Mouse (Mus musculus) bone marrow macrophage, adult 2 months (primary cell): Measurements from ENCODE around the gene Lamb3. TPM values are rescaled to one million over a fixed set of nuclear protein-coding genes. Genes with fewer than 3 reads are reported as not detected.

Experiments used
- H3K27ac ChIP-seq: 2 replicates; pipeline ENCODE4 v1.5.1; 2012; ENCODE audit warnings: low read depth, low read length; ENCODE audit not compliant: insufficient read depth
- H3K4me1 ChIP-seq: 2 replicates; pipeline ENCODE4 v1.6.1; 2012; ENCODE audit warnings: low read length; ENCODE audit not compliant: control insufficient read depth, insufficient read depth
- H3K4me3 ChIP-seq: 2 replicates; pipeline ENCODE4 v1.5.1; 2012; ENCODE audit warnings: mild to moderate bottlenecking, low read length, moderate library complexity; ENCODE audit not compliant: insufficient read depth
- CTCF ChIP-seq: IDR thresholded peaks from 2 replicates; pipeline ENCODE4 v1.5.1; 2012; ENCODE audit warnings: low read depth, mild to moderate bottlenecking, low read length, moderate library complexity
- POLR2A ChIP-seq: IDR thresholded peaks from 2 replicates; pipeline ENCODE4 v1.6.1; 2012; ENCODE audit warnings: mild to moderate bottlenecking, low read depth, low read length, borderline replicate concordance
- polyA plus RNA-seq: library from polyadenylated mRNA; stranded (reverse); fragments of >200 nt; gene quantifications from 2 replicates; pipeline ENCODE4 v1.2.4, GENCODE M21; 2012; ENCODE audit not compliant: missing spikeins, insufficient read depth, insufficient read length

Lamb3 gene
- polyA plus RNA-seq, 1 experiment: 0.50 TPM

DNA sequence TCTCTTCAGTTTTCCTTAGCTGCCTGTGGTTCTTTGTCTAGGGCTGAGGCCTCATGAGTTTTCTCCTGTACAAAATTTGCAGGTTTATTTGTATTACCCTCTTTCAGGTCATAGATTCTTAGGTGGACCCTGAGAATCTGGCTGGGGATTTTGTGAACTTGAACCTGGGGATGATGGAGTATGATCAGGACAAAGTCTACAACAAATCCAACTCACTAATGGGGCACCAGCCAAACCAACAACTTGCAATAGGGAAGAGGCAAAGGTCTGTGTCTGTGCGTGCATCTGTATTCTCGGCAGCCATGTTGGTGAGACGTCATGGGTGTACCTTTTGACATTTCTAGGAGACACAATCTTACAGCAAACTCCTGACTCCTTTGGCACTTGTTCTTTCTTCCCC, 81.6 kb downstream of the Lamb3 start:
- Histone ChIP-seq H3K4me3 (no peak overlapping the region), H3K4me1 (no peaks in the 10 kb centered on the region), H3K27ac (no peak overlapping the region)
- TF ChIP-seq POLR2A (no peak), CTCF (no peak)

DNA sequence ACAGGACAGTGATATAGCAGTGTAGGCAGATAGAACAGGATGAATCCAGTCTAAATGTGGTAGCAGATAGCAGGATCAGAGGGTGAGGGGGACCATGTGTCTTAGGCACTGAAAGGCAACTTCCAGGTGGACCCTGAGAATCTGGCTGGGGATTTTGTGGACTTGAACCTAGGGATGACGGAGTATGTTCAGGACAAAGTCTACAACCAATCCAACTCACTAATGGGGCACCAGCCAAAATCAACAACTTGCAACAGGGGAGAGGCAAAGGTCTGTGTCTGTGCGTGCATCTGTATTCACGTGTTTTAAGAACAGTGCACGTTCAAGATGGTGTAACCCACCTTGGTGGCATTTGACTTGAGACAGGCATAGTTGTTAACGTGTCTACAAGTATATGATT, 82.4 kb downstream of the Lamb3 start:
- H3K4me3 ChIP-seq: no peak overlapping the region
- H3K27ac ChIP-seq: no peak overlapping the region
- TF ChIP-seq POLR2A (no peak), CTCF (no peak)
- H3K4me1 ChIP-seq: no peaks in the 10 kb centered on the region

DNA sequence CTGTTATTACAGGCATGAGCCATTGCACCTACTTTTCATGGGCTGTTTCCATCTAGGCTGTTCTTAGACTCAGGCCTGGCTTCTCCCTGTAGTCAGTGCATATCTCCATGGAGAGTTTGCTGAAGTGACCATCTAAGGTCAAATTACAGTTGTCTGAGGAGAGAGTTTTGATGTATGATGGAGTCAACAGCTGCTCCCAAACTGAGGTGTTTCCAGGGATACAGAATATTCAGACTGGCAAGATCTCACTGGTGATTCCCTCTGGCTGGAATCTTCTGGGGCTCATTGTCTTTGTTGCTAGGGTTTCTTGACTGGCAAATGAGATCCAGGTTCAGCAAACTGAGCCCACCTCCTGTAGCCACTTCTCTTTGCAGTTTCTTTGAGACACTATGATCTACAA, 83.2 kb downstream of the Lamb3 start:
- Histone ChIP-seq H3K4me1 (no peaks in the 10 kb centered on the region), H3K27ac (no peak overlapping the region), H3K4me3 (no peak overlapping the region)
- TF ChIP-seq CTCF (no peak), POLR2A (no peak)

DNA sequence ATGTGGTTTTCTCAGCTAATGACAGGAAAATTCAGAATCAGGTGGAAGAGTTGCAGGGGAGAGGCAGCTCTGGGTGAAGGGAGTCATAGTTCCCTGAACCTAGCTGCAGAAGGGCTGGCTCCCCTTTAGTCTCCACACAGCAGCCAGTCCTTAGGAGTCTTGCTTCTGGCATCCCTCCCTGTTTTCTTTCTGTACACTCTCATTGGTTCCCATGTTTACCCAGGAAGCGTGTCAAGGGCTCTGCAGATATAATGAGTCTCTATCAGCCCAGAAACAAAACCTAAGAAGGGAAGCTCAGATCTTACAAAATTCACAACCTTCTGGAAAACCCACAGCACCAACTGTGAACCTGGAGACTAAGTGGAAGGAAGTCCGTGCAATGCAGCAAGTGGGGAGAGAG, 85.5 kb downstream of the Lamb3 start:
- Histone ChIP-seq H3K4me1 (no peaks in the 10 kb centered on the region), H3K27ac (no peak overlapping the region)
- TF ChIP-seq CTCF (no peak), POLR2A (no peak)

DNA sequence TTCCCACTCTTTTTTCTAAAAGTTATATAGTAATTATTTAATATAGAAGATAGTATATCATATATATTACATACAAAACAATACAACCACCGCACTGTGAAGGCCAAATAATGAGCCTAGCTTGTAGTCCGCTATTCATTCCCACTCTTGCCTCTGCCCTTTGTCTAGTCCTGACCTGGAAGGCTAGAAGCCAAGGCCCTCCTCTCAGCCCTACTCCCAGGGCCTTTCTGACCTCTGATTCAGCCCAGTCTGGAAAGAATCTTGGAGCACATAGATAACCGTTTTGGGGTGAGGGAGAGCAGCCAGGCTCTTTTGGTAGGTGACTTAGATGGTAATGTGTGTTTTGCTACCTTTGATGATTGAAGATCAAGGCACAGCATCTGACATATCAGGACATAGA, 86.4 kb downstream of the Lamb3 start:
- H3K27ac ChIP-seq: no peak overlapping the region
- no peak overlapping the region for H3K4me3 ChIP-seq
- no peaks in the 10 kb centered on the region for H3K4me1 ChIP-seq
- no peak for TF ChIP-seq POLR2A
- no peak for TF ChIP-seq CTCF

More for the DNA sequence above, 85.5 kb downstream of the Lamb3 start:
- no peak overlapping the region for H3K4me3 ChIP-seq

DNA sequence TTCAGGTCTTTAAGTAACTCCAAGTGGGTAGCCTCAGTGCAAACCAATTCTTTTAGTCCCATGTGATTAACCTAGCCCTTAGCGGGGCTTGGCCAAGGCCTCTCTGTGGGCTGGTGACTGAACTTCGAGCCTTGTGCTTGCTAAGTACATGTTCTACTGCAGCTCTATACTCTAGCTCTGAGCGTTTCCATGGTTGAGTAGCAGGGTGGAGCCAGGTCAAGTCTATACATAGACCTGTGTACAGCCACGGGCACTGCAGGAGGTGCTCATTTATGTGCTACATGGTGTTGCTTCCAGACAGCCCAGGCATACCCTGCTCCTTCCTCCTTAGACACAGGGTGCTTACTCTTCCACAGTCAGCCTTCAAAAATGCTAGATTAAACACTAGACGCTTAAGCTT, 88.4 kb downstream of the Lamb3 start:
- TF ChIP-seq CTCF: no peak
- TF ChIP-seq POLR2A: no peak
- no peaks in the 10 kb centered on the region for H3K4me1 ChIP-seq
- H3K27ac ChIP-seq: no peak overlapping the region
- no peak overlapping the region for H3K4me3 ChIP-seq

DNA sequence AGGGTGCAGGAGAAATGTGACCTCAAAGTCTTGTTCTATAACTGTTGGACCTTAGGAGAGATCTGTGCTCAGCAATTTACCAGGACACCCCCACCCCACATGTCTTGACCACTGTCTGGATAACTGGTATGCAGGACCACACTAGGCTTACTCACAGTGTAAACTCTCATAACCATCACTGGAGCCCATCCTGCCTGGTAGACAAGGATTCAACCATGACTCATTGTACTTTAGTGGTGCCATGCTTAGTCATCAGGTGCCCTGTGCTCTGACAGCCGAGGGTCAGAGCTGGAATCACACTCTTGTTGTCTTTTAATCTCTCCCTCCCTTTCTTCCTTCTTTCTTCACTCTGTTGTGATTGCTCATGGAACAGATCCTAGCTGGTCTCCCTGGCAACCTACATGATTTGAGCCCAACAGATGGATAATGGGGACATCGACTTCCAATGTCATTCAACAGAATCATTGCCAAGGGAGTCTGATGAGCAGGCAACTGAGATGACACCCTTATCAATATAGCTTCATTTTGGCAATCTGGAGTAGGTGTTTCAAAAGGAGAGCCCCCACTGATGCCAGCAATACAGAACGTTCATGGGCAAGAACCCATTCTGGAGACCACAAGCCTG, 90.8 kb downstream of the Lamb3 start:
- H3K4me1 ChIP-seq: no peaks in the 10 kb centered on the region
- TF ChIP-seq CTCF (no peak), POLR2A (no peak)
- H3K4me3 ChIP-seq: no peak overlapping the region
- no peak overlapping the region for H3K27ac ChIP-seq

DNA sequence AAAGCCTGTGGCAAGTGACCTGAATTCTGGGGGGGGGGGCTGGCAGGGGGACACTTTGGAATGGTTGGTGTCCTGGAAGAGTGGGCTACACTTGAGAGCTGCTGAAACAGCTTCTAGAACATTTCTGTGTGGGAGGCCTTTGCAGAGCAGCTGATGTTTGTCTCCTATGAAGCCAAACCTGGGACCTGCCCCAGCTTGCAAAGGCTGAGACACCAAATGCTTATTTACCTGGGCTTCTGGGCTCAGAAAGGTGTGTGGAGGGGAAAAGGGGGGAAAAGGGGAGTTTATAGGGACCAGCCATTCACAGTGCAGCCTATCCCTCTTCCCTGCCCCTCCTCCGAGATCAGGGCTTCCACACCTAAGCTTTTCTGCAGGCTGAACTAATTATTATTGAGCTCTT, 92.5 kb downstream of the Lamb3 start:
- H3K27ac ChIP-seq: no peak overlapping the region
- H3K4me3 ChIP-seq: no peak overlapping the region
- no peak for TF ChIP-seq POLR2A
- no peak for TF ChIP-seq CTCF
- no peaks in the 10 kb centered on the region for H3K4me1 ChIP-seq

DNA sequence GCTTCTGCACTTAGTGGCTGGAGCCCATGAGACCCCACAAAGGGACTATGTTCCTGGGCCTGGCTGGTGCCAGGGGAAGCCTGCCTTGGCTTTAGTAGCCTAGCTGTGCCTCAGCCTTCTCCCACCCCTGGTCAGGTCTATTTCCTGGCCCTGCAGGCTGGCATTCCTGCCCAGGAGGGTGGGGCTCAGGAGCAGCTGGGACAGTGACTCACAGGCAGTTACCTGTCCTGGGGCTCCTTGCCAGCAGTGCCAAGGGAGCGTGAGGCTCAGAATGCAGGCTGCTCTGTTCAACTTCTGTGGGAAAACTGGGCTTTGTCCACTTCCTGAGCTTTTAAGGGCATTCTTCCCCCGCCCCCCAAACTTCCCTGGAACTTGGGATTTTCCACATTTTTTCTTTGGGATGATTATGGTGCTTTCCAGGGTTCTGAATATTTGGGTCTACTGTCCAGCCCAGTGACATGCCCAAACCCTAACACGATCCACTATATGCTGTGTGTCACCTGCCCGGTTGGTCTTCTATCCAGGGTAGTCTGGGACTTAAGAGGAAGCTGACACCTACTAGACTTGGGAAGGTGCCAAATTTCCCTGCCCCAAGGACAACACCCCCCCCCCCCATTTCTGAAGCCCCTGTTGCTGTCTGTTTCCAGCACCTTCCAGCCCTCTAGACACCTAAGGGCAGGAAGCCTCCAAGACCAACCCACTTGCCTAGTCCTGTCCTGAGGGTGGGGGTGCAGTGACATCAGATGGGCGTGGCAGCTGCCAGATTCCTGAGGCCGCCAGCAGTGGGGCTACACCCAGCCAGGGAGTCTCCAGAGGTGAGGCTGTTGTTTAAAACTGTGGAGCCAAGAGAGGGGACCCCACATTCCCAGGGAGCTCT, 94.0 kb downstream of the Lamb3 start:
- H3K27ac ChIP-seq: no peak overlapping the region
- TF ChIP-seq POLR2A (no peak), CTCF (no peak)
- H3K4me3 ChIP-seq: no peak overlapping the region
- no peaks in the 10 kb centered on the region for H3K4me1 ChIP-seq

DNA sequence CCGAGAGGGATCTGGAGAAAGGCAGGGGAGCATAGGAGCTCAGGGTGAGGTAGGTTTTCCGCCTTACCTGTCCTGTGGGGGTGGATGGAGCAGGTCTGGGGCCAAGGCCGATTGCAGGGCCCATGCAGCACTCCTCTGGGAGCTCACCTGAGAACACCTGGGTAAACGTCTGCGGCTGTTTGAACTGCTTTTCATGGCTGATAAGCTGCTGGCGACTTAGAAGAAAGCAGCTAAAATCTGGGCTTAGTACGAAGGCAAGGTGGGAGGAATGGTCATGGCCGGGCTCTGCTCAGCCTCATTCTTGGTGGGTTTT, 94.5 kb downstream of the Lamb3 start:
- H3K4me1 ChIP-seq: no peaks in the 10 kb centered on the region
- no peak overlapping the region for H3K27ac ChIP-seq
- no peak overlapping the region for H3K4me3 ChIP-seq
- TF ChIP-seq CTCF (no peak), POLR2A (no peak)
